Mouse (Mus musculus): ENCODE results near the gene Acin1.

- TF ChIP-seq POLR2A (IDR thresholded peaks at IDR 0.05; ENCODE audit: insufficient read length, low read depth) (peak; percentile 54), USF1 (IDR thresholded peaks at IDR 0.05; ENCODE audit: low read depth) (no peak), E2F4 (IDR thresholded peaks at IDR 0.05; ENCODE audit: insufficient read depth) (no peak), TCF12 (IDR thresholded peaks at IDR 0.05; ENCODE audit: insufficient read depth, poor library complexity, severe bottlenecking) (no peak), POLR2AphosphoS2 (IDR thresholded peaks at IDR 0.05; ENCODE audit: insufficient read length, low read depth) (peak; percentile 39), REST (IDR thresholded peaks at IDR 0.05; ENCODE audit: insufficient read depth, insufficient read length) (no peak), CEBPB (IDR thresholded peaks at IDR 0.05; ENCODE audit: insufficient read depth, poor library complexity, severe bottlenecking) (no peak)
Measured at GRCm38 (mm10) chr14:54605752-54606321, 80.9 kb downstream of the Acin1 start, which contains the start of gene 4931414P19Rik.

All from myocyte (in vitro differentiated cells).